Mouse (Mus musculus): ENCODE data around the gene Olfr923. TPM values are rescaled to one million over a fixed set of nuclear protein-coding genes. Genes with fewer than 3 reads are reported as not detected.

Gene Olfr923
- polyA plus RNA-seq (2017; shearing (Covaris generic)), result not detected

GRCm38 (mm10) chr9:38826245-38826644 is at the start of gene Olfr923:
Olfr923 (plus strand) TSS chr9:38826545.

GRCm38 (mm10) chr9:38814314-38814713 is 12.0 kb upstream of the Olfr923 start, which contains the start of gene Olfr922:
Olfr922 (plus strand) TSS chr9:38814614.

GRCm38 (mm10) chr9:38844149-38844548 is 17.8 kb downstream of the Olfr923 start, which contains the start of gene Olfr924:
Olfr924 (plus strand) TSS chr9:38844449.

GRCm38 (mm10) chr9:38854760-38855159 is 28.4 kb downstream of the Olfr923 start, which contains the start of gene Olfr26:
Olfr26 (plus strand) TSS chr9:38855060.

GRCm38 (mm10) chr9:38876826-38877225 is 50.5 kb downstream of the Olfr923 start, which contains the start of gene Olfr926:
Olfr926 (plus strand) TSS chr9:38877126.

Other genes starting within 250 kb of the Olfr923 start
- 0.12 TPM for gene Olfr912, start 246.4 kb upstream of the Olfr923 start, polyA plus RNA-seq (2017; shearing (Covaris generic))
- gene Olfr913, start 233.8 kb upstream of the Olfr923 start, polyA plus RNA-seq (2017; shearing (Covaris generic)), result not detected
- not detected for gene Olfr914, start 221.4 kb upstream of the Olfr923 start, polyA plus RNA-seq (2017; shearing (Covaris generic))
- gene Olfr916, start 166.7 kb upstream of the Olfr923 start, polyA plus RNA-seq (2017; shearing (Covaris generic)), result not detected
- not detected for gene Olfr917, start 160.7 kb upstream of the Olfr923 start, polyA plus RNA-seq (2017; shearing (Covaris generic))
- gene Olfr918, start 151.9 kb upstream of the Olfr923 start, polyA plus RNA-seq (2017; shearing (Covaris generic)), result not detected
- gene Olfr919, start 122.9 kb upstream of the Olfr923 start, polyA plus RNA-seq (2017; shearing (Covaris generic)), result not detected
- gene Vwa5a, start 108.3 kb upstream of the Olfr923 start, polyA plus RNA-seq (2017; shearing (Covaris generic)), result 7.8 TPM
- gene Olfr920, start 74.2 kb upstream of the Olfr923 start, polyA plus RNA-seq (2017; shearing (Covaris generic)), result 0.17 TPM
- not detected for gene Olfr921, start 53.5 kb upstream of the Olfr923 start, polyA plus RNA-seq (2017; shearing (Covaris generic))
- not detected for gene Olfr922, start 11.9 kb upstream of the Olfr923 start, polyA plus RNA-seq (2017; shearing (Covaris generic))
- gene Olfr924, start 17.9 kb downstream of the Olfr923 start, polyA plus RNA-seq (2017; shearing (Covaris generic)), result not detected
- not detected for gene Olfr26, start 28.5 kb downstream of the Olfr923 start, polyA plus RNA-seq (2017; shearing (Covaris generic))
- gene Olfr926, start 50.6 kb downstream of the Olfr923 start, polyA plus RNA-seq (2017; shearing (Covaris generic)), result not detected
- not detected for gene Olfr930, start 103.3 kb downstream of the Olfr923 start, polyA plus RNA-seq (2017; shearing (Covaris generic))
- gene Olfr933, start 145.8 kb downstream of the Olfr923 start, polyA plus RNA-seq (2017; shearing (Covaris generic)), result not detected
- not detected for gene Olfr934, start 161.8 kb downstream of the Olfr923 start, polyA plus RNA-seq (2017; shearing (Covaris generic))
- gene Olfr935, start 173.1 kb downstream of the Olfr923 start, polyA plus RNA-seq (2017; shearing (Covaris generic)), result not detected
- not detected for gene Olfr146, start 196.8 kb downstream of the Olfr923 start, polyA plus RNA-seq (2017; shearing (Covaris generic))
- gene Olfr937, start 238.4 kb downstream of the Olfr923 start, polyA plus RNA-seq (2017; shearing (Covaris generic)), result not detected

Data from naive thymus-derived CD4-positive, alpha-beta T cell, adult 5 months (primary cell).